Mouse (Mus musculus) testis, adult 2 months (tissue): Measurements from ENCODE around the gene P2ry14.
"Not testable (repeated sequence)": the region's sequence is repeated elsewhere in the genome, so short reads cannot be mapped to it uniquely, and the experiment has no call there.

Experiments used
- CTCF ChIP-seq: fragments of 200-500 bp; IDR thresholded peaks from 2 replicates; pipeline ENCODE4 v1.5.1; 2012; ENCODE audit warnings: low read depth, mild to moderate bottlenecking, inconsistent platforms, low read length, moderate library complexity; ENCODE audit not compliant: control insufficient read depth, insufficient read depth, insufficient replicate concordance
- POLR2A ChIP-seq: fragments of 200-500 bp; IDR thresholded peaks from 2 replicates; pipeline ENCODE4 v1.6.1; 2012; ENCODE audit warnings: low read depth, mild to moderate bottlenecking, inconsistent platforms, low read length, moderate library complexity; ENCODE audit not compliant: control insufficient read depth

DNA sequence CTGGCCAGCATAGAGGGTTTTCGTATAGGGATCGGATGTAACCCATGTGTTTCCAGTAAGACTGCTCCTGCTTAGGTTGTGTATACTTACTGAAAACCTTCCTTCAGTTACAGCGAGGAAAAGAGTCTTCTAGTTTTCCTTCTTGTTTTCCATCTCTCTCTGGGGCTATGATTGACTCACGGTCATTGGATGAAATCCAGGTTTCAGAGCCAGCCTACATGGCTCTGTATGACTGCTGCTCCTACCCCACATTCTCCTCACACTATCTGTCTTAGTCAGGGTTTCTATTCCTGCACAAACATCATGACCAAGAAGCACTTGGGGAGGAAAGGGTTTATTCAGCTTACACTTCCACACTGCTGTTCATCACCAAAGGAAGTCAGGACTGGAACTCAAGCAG is 12.5 kb downstream of the P2ry14 start:
- TF ChIP-seq CTCF, POLR2A: not testable (repeated sequence)
